Mouse (Mus musculus): ENCODE data around the gene Gm10401.

DNA sequence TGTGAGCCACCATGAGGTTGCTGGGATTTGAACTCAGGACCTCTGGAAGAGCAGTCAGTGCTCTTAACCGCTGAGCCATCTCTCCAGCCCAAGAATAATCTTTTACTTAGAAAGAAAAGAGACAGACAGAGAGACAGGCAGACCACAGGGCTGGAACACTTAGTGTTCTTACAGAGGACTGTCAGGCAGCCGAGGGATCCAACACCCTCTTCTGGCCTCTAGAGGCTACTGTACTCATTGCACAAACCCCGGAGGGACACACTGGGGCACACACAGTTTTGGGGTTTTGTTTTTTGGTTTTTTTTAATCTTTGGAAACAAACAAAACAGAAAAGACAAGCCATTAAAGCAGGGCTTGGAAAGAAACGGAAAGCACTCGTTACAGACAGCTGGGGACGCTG is 31.2 kb upstream of the Gm10401 start:
- no peak for TF ChIP-seq CTCF (IDR thresholded peaks at IDR 0.05; ENCODE audit: borderline replicate concordance, control insufficient read depth, extremely low read depth, insufficient read depth, low read length, poor library complexity)
- no peak for TF ChIP-seq POLR2A (IDR thresholded peaks at IDR 0.05; ENCODE audit: control insufficient read depth, extremely low read depth, insufficient read depth, low read length, poor library complexity)

Data from thymus, adult 2 months (tissue).